16 mouse cellular contexts compared by ENCODE assay signal in the genomic region with DNA sequence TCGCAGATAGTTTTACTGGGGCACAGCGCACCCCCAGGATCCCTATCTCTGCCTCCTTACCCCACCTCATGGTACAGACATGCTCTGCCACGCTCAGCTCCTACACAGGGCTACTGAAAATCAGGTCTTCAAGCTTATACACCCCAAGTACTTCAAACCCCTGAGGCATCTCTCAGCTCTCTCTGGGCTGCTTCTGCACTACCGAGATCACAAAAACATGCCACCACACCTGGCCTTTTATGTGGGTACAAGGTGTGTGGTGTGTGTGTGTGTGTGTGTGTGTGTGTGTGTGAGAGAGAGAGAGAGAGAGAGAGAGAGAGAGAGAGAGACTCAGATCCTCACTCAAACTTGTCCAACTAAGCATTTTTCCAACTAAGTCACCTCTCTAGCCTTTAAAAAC. TPM values are rescaled to one million over a fixed set of nuclear protein-coding genes. Genes with fewer than 3 reads are reported as not detected.
DNase-seq lines count a peak whose midpoint lies in the region.
"Had no signal": no experiment of that assay in that cellular context is flagged by ENCODE, and none has a peak within 500 bp of the region (broad histone marks: within the 10 kb centered on the region; RNA-seq: fewer than 3 reads in every experiment).

No protein-coding gene starts in this region.

- intact Hi-C loops in left cerebral cortex, postnatal 36 days (cut with DNase I): loop anchor here (5.0 kb wide), 1 partner anchor 33 kb away; no protein-coding TSS in a partner anchor

- DNase-seq in spleen, postnatal 36 days (ENCODE audit: low spot score in 2 of 2): peak; percentile 19 to 28
- DNase-seq in spleen, postnatal 4 days (ENCODE audit: low spot score in 2 of 2): no peak
- peak; percentile 76 for DNase-seq in T-cell, adult 2 months (ENCODE audit: low spot score)
- peak; percentile 30 for DNase-seq in thymus, postnatal 25 days
- no peak for DNase-seq in left cerebral cortex, postnatal 36 days (ENCODE audit: low spot score in 2 of 2)
- no peak for DNase-seq in kidney, adult 18-20 months
- DNase-seq: adrenal gland, adult 2 months; adrenal gland, postnatal 25 days; cerebellum, adult 18-20 months; cerebellum, postnatal 10 days; forebrain, postnatal 0 days; gastrocnemius, adult 2 months; gastrocnemius, postnatal 25 days had no signal

RNA-seq across cellular contexts. Expression of a gene that starts 59.6 kb away (rescaled TPM):
- under 1 TPM; 0.18 to 0.22 TPM for total RNA-seq in left cerebral cortex, postnatal 36 days (2021)
- total RNA-seq: CH12.LX; granulocyte monocyte progenitor cell, adult 5-6 weeks; heart, postnatal 25 days had no signal

Comparison
In these comparisons a context has a peak if more than half of its experiments do, and no peak if none do; other contexts are left out.
1. DNase-seq: peak in spleen, postnatal 36 days (2 of 2), T-cell, adult 2 months (single experiment) and thymus, postnatal 25 days (single experiment); none in spleen, postnatal 4 days (0 of 2), left cerebral cortex, postnatal 36 days (0 of 2) and kidney, adult 18-20 months (single experiment).